Mouse (Mus musculus): ENCODE measurements around the gene Lipk.

DNA sequence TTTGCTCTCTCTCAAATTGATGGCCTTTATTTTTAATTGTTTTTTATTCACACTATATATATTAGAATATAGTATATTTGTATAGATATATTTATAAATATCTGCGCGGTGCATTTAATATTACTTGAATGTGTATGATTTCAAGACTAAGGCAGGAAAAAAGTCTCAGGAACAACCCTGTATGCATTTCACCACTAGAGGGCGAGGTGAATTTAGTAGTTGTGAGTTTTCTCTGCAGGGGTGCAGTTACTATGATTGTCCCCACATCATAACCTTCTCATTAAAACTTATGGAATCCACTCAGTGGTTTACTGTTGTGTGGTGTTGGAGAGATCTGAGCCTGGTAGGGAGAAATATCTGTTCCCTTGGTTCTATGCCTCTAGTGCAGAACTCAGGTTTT lies 29.1 kb upstream of the Lipk start:
- TF ChIP-seq POLR2A (IDR thresholded peaks at IDR 0.05; ENCODE audit: low read depth, low read length) (no peak), CTCF (conservative IDR thresholded peaks at IDR 0.05; ENCODE audit: insufficient read depth, insufficient read length, low read depth, low read length) (no peak)

Data from kidney, adult 2 months (tissue).